Mouse (Mus musculus): ENCODE data around the gene Mat2a. TPM values are rescaled to one million over a fixed set of nuclear protein-coding genes. Genes with fewer than 3 reads are reported as not detected.

Gene Mat2a
- total and polyA plus RNA-seq, 3 experiments = 319 to 3,179 (median 357) TPM

GRCm38 (mm10) chr6:72401875-72402274 lies 37.5 kb downstream of the Mat2a start:
- H3K9ac ChIP-seq (ENCODE audit: control insufficient read depth, low read depth, low read length, poor library complexity, severe bottlenecking) = 0 out of 2 replicates have a peak overlapping the region, but pooled peaks have one; percentile 30
- peaks cover 2 to 15% of the 10 kb centered on the region in 2 experiments; a peak in 3 of 4 replicates for H3K4me1 ChIP-seq (ENCODE audit: control insufficient read depth in 1 of 2, insufficient read depth in 2 of 2, low read length in 2 of 2)
- H3K27ac ChIP-seq (ENCODE audit: control insufficient read depth, low read depth, low read length) = no peak overlapping the region
- H3K36me3 ChIP-seq (ENCODE audit: control insufficient read depth in 1 of 2, insufficient read depth in 2 of 2, low read length in 2 of 2) = peaks cover 0 to 8% of the 10 kb centered on the region in 2 experiments; a peak in 2 of 4 replicates
- no peaks in the 10 kb centered on the region for H3K27me3 ChIP-seq (ENCODE audit: control insufficient read depth in 1 of 2, insufficient read depth in 2 of 2, low read length in 2 of 2)
- peak; percentile 89 for DNase-seq (ENCODE audit: low read depth, low spot score)
- H3K4me3 ChIP-seq (ENCODE audit: control insufficient read depth in 1 of 2, insufficient read depth in 1 of 2, low read depth in 2 of 2, low read length in 2 of 2) = no peak overlapping the region
- TF ChIP-seq SMC3 (IDR thresholded peaks at IDR 0.05; ENCODE audit: low read depth, low read length) (peak; percentile 70), RAD21 (IDR thresholded peaks at IDR 0.05; ENCODE audit: low read depth, low read length) (peak; percentile 81), HCFC1 (IDR thresholded peaks at IDR 0.05; ENCODE audit: low read depth, low read length) (0 out of 2 replicates have a peak, but pooled peaks have one; percentile 28), JUND (IDR thresholded peaks at IDR 0.05; ENCODE audit: low read depth, low read length) (no peak), CTCF (IDR thresholded peaks at IDR 0.05 in 2 of 3, conservative IDR thresholded peaks at IDR 0.05 in 1 of 3; ENCODE audit: control insufficient read depth in 1 of 3, insufficient read depth in 1 of 3, low read depth in 2 of 3, low read length in 3 of 3, poor library complexity in 1 of 3, severe bottlenecking in 1 of 3) (peak; percentile 83 to 92 (median 86)), ZC3H11A (IDR thresholded peaks at IDR 0.05; ENCODE audit: low read depth, low read length) (peak; percentile 58)
- H3K9me3 ChIP-seq (replicated peaks; ENCODE audit: insufficient read depth, low read length) = no peaks in the 10 kb centered on the region
- no peaks in the 10 kb centered on the region for H3K79me2 ChIP-seq (ENCODE audit: control insufficient read depth, insufficient read depth, low read length, poor library complexity)

DNA sequence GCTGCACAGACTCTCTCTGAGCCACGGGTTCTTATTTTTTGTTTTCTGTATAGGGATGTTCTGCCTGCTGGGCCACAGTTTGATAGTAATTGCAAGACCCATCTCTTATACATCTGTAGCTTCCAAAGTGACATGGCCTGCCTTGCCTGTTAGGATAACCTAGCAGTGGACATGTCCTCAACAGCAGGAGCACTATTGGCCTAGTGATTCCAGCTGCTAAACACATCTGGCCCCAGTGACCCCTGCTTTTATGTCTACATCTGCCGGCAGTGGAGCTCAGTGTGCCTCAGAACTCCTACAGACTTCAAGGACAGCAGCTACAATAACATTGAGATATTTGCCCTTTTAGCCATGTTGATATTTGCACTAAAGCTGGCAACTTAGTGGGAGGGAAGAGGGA lies 39.4 kb downstream of the Mat2a start:
- Histone ChIP-seq H3K4me1 (ENCODE audit: control insufficient read depth in 1 of 2, insufficient read depth in 2 of 2, low read length in 2 of 2) (peaks cover 2 to 22% of the 10 kb centered on the region in 2 experiments; a peak in 3 of 4 replicates), H3K27me3 (ENCODE audit: control insufficient read depth in 1 of 2, insufficient read depth in 2 of 2, low read length in 2 of 2) (no peaks in the 10 kb centered on the region), H3K36me3 (ENCODE audit: control insufficient read depth in 1 of 2, insufficient read depth in 2 of 2, low read length in 2 of 2) (peaks cover 0 to 9% of the 10 kb centered on the region in 2 experiments; a peak in 2 of 4 replicates), H3K9ac (ENCODE audit: control insufficient read depth, low read depth, low read length, poor library complexity, severe bottlenecking) (no peak overlapping the region), H3K4me3 (ENCODE audit: control insufficient read depth in 1 of 2, insufficient read depth in 1 of 2, low read depth in 2 of 2, low read length in 2 of 2) (no peak overlapping the region), H3K79me2 (ENCODE audit: control insufficient read depth, insufficient read depth, low read length, poor library complexity) (no peaks in the 10 kb centered on the region), H3K27ac (ENCODE audit: control insufficient read depth, low read depth, low read length) (no peak overlapping the region), H3K9me3 (replicated peaks; ENCODE audit: insufficient read depth, low read length) (no peaks in the 10 kb centered on the region)
- no peak for TF ChIP-seq ZNF384 (IDR thresholded peaks at IDR 0.05; ENCODE audit: low read depth, low read length)
- no peak for TF ChIP-seq UBTF (IDR thresholded peaks at IDR 0.05; ENCODE audit: borderline replicate concordance, insufficient read depth, low read depth, low read length)
- TF ChIP-seq E2F4 (IDR thresholded peaks at IDR 0.05; ENCODE audit: borderline replicate concordance, low read depth, low read length) = no peak
- DNase-seq (ENCODE audit: low read depth, low spot score) = peak; percentile 12

GRCm38 (mm10) chr6:72396837-72397251 lies 42.5 kb downstream of the Mat2a start:
- no peaks in the 10 kb centered on the region for H3K27me3 ChIP-seq (ENCODE audit: control insufficient read depth in 1 of 2, insufficient read depth in 2 of 2, low read length in 2 of 2)
- no peak overlapping the region for H3K4me3 ChIP-seq (ENCODE audit: control insufficient read depth in 1 of 2, insufficient read depth in 1 of 2, low read depth in 2 of 2, low read length in 2 of 2)
- H3K79me2 ChIP-seq (ENCODE audit: control insufficient read depth, insufficient read depth, low read length, poor library complexity) = peaks cover 15% of the 10 kb centered on the region
- H3K36me3 ChIP-seq (ENCODE audit: control insufficient read depth in 1 of 2, insufficient read depth in 2 of 2, low read length in 2 of 2) = peaks cover 0 to 15% of the 10 kb centered on the region in 2 experiments; a peak in 2 of 4 replicates
- no peak overlapping the region for H3K9ac ChIP-seq (ENCODE audit: control insufficient read depth, low read depth, low read length, poor library complexity, severe bottlenecking)
- peaks cover 0 to 24% of the 10 kb centered on the region in 2 experiments; a peak in 2 of 4 replicates for H3K4me1 ChIP-seq (ENCODE audit: control insufficient read depth in 1 of 2, insufficient read depth in 2 of 2, low read length in 2 of 2)
- H3K27ac ChIP-seq (ENCODE audit: control insufficient read depth, low read depth, low read length) = no peak overlapping the region
- no peaks in the 10 kb centered on the region for H3K9me3 ChIP-seq (replicated peaks; ENCODE audit: insufficient read depth, low read length)
- TF ChIP-seq GABPA (IDR thresholded peaks at IDR 0.05; ENCODE audit: low read depth, low read length) (no peak), POLR2AphosphoS2 (IDR thresholded peaks at IDR 0.05; ENCODE audit: low read length) (peak; percentile 65; the same call in 1 of the 2 replicates), EP300 (IDR thresholded peaks at IDR 0.05; ENCODE audit: low read depth in 1 of 2, low read length in 2 of 2) (no peak), JUND (IDR thresholded peaks at IDR 0.05; ENCODE audit: low read depth, low read length) (no peak), MAFK (IDR thresholded peaks at IDR 0.05; ENCODE audit: borderline replicate concordance, low read depth, low read length) (no peak), SIN3A (IDR thresholded peaks at IDR 0.05; ENCODE audit: low read length) (no peak)
- DNase-seq (ENCODE audit: low read depth, low spot score) = peak; percentile 15

All from MEL (cell line).